Mouse (Mus musculus): ENCODE results near the gene Ihh. TPM values are rescaled to one million over a fixed set of nuclear protein-coding genes. Genes with fewer than 3 reads are reported as not detected.

Gene Ihh
- total RNA-seq, 1 experiment from 2014 or later = not detected

GRCm38 (mm10) chr1:74898656-74899431 lies 52.6 kb downstream of the Ihh start:
- ATAC-seq (replicated peaks in 1 of 2; ENCODE audit: insufficient read depth in 1 of 2, low FRiP score in 2 of 2, low TSS enrichment in 1 of 2, low read depth in 1 of 2, poor library complexity in 2 of 2, severe bottlenecking in 2 of 2) = no peak

- no peak for ATAC-seq (replicated peaks in 1 of 2; ENCODE audit: insufficient read depth in 1 of 2, low FRiP score in 2 of 2, low TSS enrichment in 1 of 2, low read depth in 1 of 2, poor library complexity in 2 of 2, severe bottlenecking in 2 of 2)
Measured at GRCm38 (mm10) chr1:74897976-74898375, 53.5 kb downstream of the Ihh start.

Other genes with a start within 250 kb of the Ihh start
- gene Cyp27a1, start 238.1 kb downstream of the Ihh start, total RNA-seq (2017) = 4.9 and 5.3 TPM in 2 replicates
- not detected in 2 replicates for gene Prkag3, start 202.5 kb downstream of the Ihh start, total RNA-seq (2017)
- gene Wnt6, start 179.8 kb downstream of the Ihh start, total RNA-seq (2017) = not detected in 2 replicates
- not detected in 2 replicates for gene Wnt10a, start 160.2 kb downstream of the Ihh start, total RNA-seq (2017)
- gene Cdk5r2, start 96.7 kb downstream of the Ihh start, total RNA-seq (2017) = not detected in 2 replicates
- gene Fev, start 66.3 kb downstream of the Ihh start, total RNA-seq (2017) = not detected in 2 replicates
- not detected in 2 replicates for gene Cryba2, start 58.5 kb downstream of the Ihh start, total RNA-seq (2017)
- gene Cfap65, start 16.1 kb downstream of the Ihh start, total RNA-seq (2017) = not detected in 2 replicates
- gene Nhej1, start 173.5 kb upstream of the Ihh start, total RNA-seq (2017) = 6.5 and 11.6 TPM in 2 replicates
- gene Slc23a3, start 182.2 kb upstream of the Ihh start, total RNA-seq (2017) = not detected in 2 replicates
- 37.5 and 44.3 TPM in 2 replicates for gene Cnppd1, start 191.0 kb upstream of the Ihh start, total RNA-seq (2017)
- gene Retreg2, start 191.1 kb upstream of the Ihh start, total RNA-seq (2017) = 43.2 and 60.9 TPM in 2 replicates
- gene Zfand2b, start 217.0 kb upstream of the Ihh start, total RNA-seq (2017) = 38.0 and 43.7 TPM in 2 replicates
- 3.4 and 6.2 TPM in 2 replicates for gene Abcb6, start 228.7 kb upstream of the Ihh start, total RNA-seq (2017)
- 33.5 and 34.6 TPM in 2 replicates for gene Ankzf1, start 240.5 kb upstream of the Ihh start, total RNA-seq (2017)
- gene Atg9a, start 240.5 kb upstream of the Ihh start, total RNA-seq (2017) = 7.5 and 11.1 TPM in 2 replicates

Data from hematopoietic stem cell, adult 5-6 weeks (primary cell).